Mouse (Mus musculus): ENCODE data around the gene Ppp2r5c. TPM values are rescaled to one million over a fixed set of nuclear protein-coding genes. Genes with fewer than 3 reads are reported as not detected.

Gene Ppp2r5c
- total and polyA plus RNA-seq, 3 experiments: 72.0 to 100.0 (median 93.9) TPM

GRCm38 (mm10) chr12:110515676-110516075 is 68.8 kb downstream of the Ppp2r5c start:
- Histone ChIP-seq H3K79me2 (ENCODE audit: control insufficient read depth, insufficient read depth, low read length, poor library complexity) (peaks cover 11% of the 10 kb centered on the region; the same call in 1 of the 2 replicates), H3K27ac (ENCODE audit: control insufficient read depth, low read depth, low read length) (no peak overlapping the region), H3K9me3 (replicated peaks; ENCODE audit: insufficient read depth, low read length) (no peaks in the 10 kb centered on the region), H3K4me3 (ENCODE audit: control insufficient read depth in 1 of 2, insufficient read depth in 1 of 2, low read depth in 2 of 2, low read length in 2 of 2) (no peak overlapping the region), H3K27me3 (ENCODE audit: control insufficient read depth in 1 of 2, insufficient read depth in 2 of 2, low read length in 2 of 2) (no peaks in the 10 kb centered on the region), H3K36me3 (ENCODE audit: control insufficient read depth in 1 of 2, insufficient read depth in 2 of 2, low read length in 2 of 2) (peaks cover 0 to 4% of the 10 kb centered on the region in 2 experiments; a peak in 2 of 4 replicates), H3K9ac (ENCODE audit: control insufficient read depth, low read depth, low read length, poor library complexity, severe bottlenecking) (no peak overlapping the region), H3K4me1 (ENCODE audit: control insufficient read depth in 1 of 2, insufficient read depth in 2 of 2, low read length in 2 of 2) (0 out of 4 replicates have a peak, but pooled peaks cover 0 to 3% of the 10 kb centered on the region in 2 experiments)
- TF ChIP-seq POLR2AphosphoS2 (IDR thresholded peaks at IDR 0.05; ENCODE audit: low read length): no peak
- TF ChIP-seq HCFC1 (IDR thresholded peaks at IDR 0.05; ENCODE audit: low read depth, low read length): no peak
- no peak for TF ChIP-seq ZNF384 (IDR thresholded peaks at IDR 0.05; ENCODE audit: low read depth, low read length)
- TF ChIP-seq JUND (IDR thresholded peaks at IDR 0.05; ENCODE audit: low read depth, low read length): no peak
- no peak for DNase-seq (ENCODE audit: low read depth, low spot score)

GRCm38 (mm10) chr12:110520236-110520987 is 73.5 kb downstream of the Ppp2r5c start:
- Histone ChIP-seq H3K9ac (ENCODE audit: control insufficient read depth, low read depth, low read length, poor library complexity, severe bottlenecking) (no peak overlapping the region), H3K4me3 (ENCODE audit: control insufficient read depth in 1 of 2, insufficient read depth in 1 of 2, low read depth in 2 of 2, low read length in 2 of 2) (no peak overlapping the region), H3K36me3 (ENCODE audit: control insufficient read depth in 1 of 2, insufficient read depth in 2 of 2, low read length in 2 of 2) (peaks cover 0 to 10% of the 10 kb centered on the region in 2 experiments; a peak in 2 of 4 replicates), H3K79me2 (ENCODE audit: control insufficient read depth, insufficient read depth, low read length, poor library complexity) (no peaks in the 10 kb centered on the region; the same call in 1 of the 2 replicates), H3K27ac (ENCODE audit: control insufficient read depth, low read depth, low read length) (no peak overlapping the region), H3K4me1 (ENCODE audit: control insufficient read depth in 1 of 2, insufficient read depth in 2 of 2, low read length in 2 of 2) (no peaks in the 10 kb centered on the region), H3K27me3 (ENCODE audit: control insufficient read depth in 1 of 2, insufficient read depth in 2 of 2, low read length in 2 of 2) (no peaks in the 10 kb centered on the region), H3K9me3 (replicated peaks; ENCODE audit: insufficient read depth, low read length) (no peaks in the 10 kb centered on the region)
- DNase-seq (ENCODE audit: low read depth, low spot score): no peak
- TF ChIP-seq USF1 (IDR thresholded peaks at IDR 0.05; ENCODE audit: low read depth, low read length): no peak

- H3K27me3 ChIP-seq (ENCODE audit: control insufficient read depth in 1 of 2, insufficient read depth in 2 of 2, low read length in 2 of 2): no peaks in the 10 kb centered on the region
- H3K79me2 ChIP-seq (ENCODE audit: control insufficient read depth, insufficient read depth, low read length, poor library complexity): no peaks in the 10 kb centered on the region; the same call in 1 of the 2 replicates
- H3K36me3 ChIP-seq (ENCODE audit: control insufficient read depth in 1 of 2, insufficient read depth in 2 of 2, low read length in 2 of 2): peaks cover 0 to 9% of the 10 kb centered on the region in 2 experiments; a peak in 2 of 4 replicates
- no peaks in the 10 kb centered on the region for H3K9me3 ChIP-seq (replicated peaks; ENCODE audit: insufficient read depth, low read length)
- H3K4me1 ChIP-seq (ENCODE audit: control insufficient read depth in 1 of 2, insufficient read depth in 2 of 2, low read length in 2 of 2): no peaks in the 10 kb centered on the region
- no peak overlapping the region for H3K9ac ChIP-seq (ENCODE audit: control insufficient read depth, low read depth, low read length, poor library complexity, severe bottlenecking)
- H3K4me3 ChIP-seq (ENCODE audit: control insufficient read depth in 1 of 2, insufficient read depth in 1 of 2, low read depth in 2 of 2, low read length in 2 of 2): no peak overlapping the region
- DNase-seq (ENCODE audit: low read depth, low spot score): no peak
- TF ChIP-seq SMC3 (IDR thresholded peaks at IDR 0.05; ENCODE audit: low read depth, low read length) (no peak), POLR2A (IDR thresholded peaks at IDR 0.05; ENCODE audit: control insufficient read depth in 1 of 2, insufficient read depth in 1 of 2, low read depth in 1 of 2, low read length in 2 of 2, poor library complexity in 1 of 2) (no peak), SIN3A (IDR thresholded peaks at IDR 0.05; ENCODE audit: low read length) (no peak), NRF1 (IDR thresholded peaks at IDR 0.05; ENCODE audit: insufficient read depth, low read depth, low read length, poor library complexity, severe bottlenecking) (no peak), MYB (IDR thresholded peaks at IDR 0.05; ENCODE audit: low read depth, low read length) (no peak), GATA1 (IDR thresholded peaks at IDR 0.05; ENCODE audit: low read depth, low read length) (no peak), MXI1 (IDR thresholded peaks at IDR 0.05; ENCODE audit: low read depth, low read length) (no peak), MEF2A (IDR thresholded peaks at IDR 0.05; ENCODE audit: extremely low read depth, insufficient replicate concordance, low read depth, low read length, poor library complexity, severe bottlenecking) (no peak), TBP (IDR thresholded peaks at IDR 0.05; ENCODE audit: low read depth, low read length) (no peak), CHD1 (IDR thresholded peaks at IDR 0.05; ENCODE audit: low read depth, low read length) (no peak), USF1 (IDR thresholded peaks at IDR 0.05; ENCODE audit: low read depth, low read length) (no peak), CHD2 (IDR thresholded peaks at IDR 0.05; ENCODE audit: low read length) (no peak), HCFC1 (IDR thresholded peaks at IDR 0.05; ENCODE audit: low read depth, low read length) (no peak), EP300 (IDR thresholded peaks at IDR 0.05; ENCODE audit: low read depth in 1 of 2, low read length in 2 of 2) (no peak), USF2 (IDR thresholded peaks at IDR 0.05; ENCODE audit: borderline replicate concordance in 1 of 2, insufficient read depth in 1 of 2, low read depth in 1 of 2, low read length in 2 of 2) (no peak), RAD21 (IDR thresholded peaks at IDR 0.05; ENCODE audit: low read depth, low read length) (no peak), ZNF384 (IDR thresholded peaks at IDR 0.05; ENCODE audit: low read depth, low read length) (no peak)
- no peak overlapping the region for H3K27ac ChIP-seq (ENCODE audit: control insufficient read depth, low read depth, low read length)
Measured at GRCm38 (mm10) chr12:110523526-110523925, 76.6 kb downstream of the Ppp2r5c start.

Data from MEL (cell line).